Mouse (Mus musculus) brain, adult 2 months (tissue): ENCODE measurements at regions not wholly inside any gene's neighbourhood (a gene's known extent, or its start where the extent isn't known, plus 50 kb on each side); places are given as distances from the start of the nearest gene placed in this dataset.

Experiments
- DNase-seq: peaks from one replicate; pipeline ENCODE4 v3.0.0; 2011; ENCODE audit warnings: low read depth, low spot score

GRCm38 (mm10) chr8:12502856-12503255, 70.0 kb upstream of the Spaca7 start:
- no peak for DNase-seq

GRCm38 (mm10) chr8:12503344-12503743, 69.5 kb upstream of the Spaca7 start:
- DNase-seq: no peak

- DNase-seq: no peak
Observed at GRCm38 (mm10) chr8:12504240-12504639, 68.6 kb upstream of the Spaca7 start.

- no peak for DNase-seq
Observed at GRCm38 (mm10) chr8:12504777-12505176, 68.1 kb upstream of the Spaca7 start.

GRCm38 (mm10) chr8:12510233-12510632, 62.6 kb upstream of the Spaca7 start:
- no peak for DNase-seq

GRCm38 (mm10) chr8:12513042-12513441, 59.8 kb upstream of the Spaca7 start:
- peak; percentile 21 for DNase-seq

GRCm38 (mm10) chr8:12514138-12514537, 58.7 kb upstream of the Spaca7 start:
- no peak for DNase-seq

- no peak for DNase-seq
Observed at GRCm38 (mm10) chr8:12521636-12522035, 51.2 kb upstream of the Spaca7 start.
